Comparison of ENCODE assay signal across 8 mouse cellular contexts in genomic region chr7:126696886-126697285, GRCm38 (mm10). TPM values are rescaled to one million over a fixed set of nuclear protein-coding genes. Genes with fewer than 3 reads are reported as not detected.
DNase-seq lines count a peak whose midpoint lies in the region; ATAC-seq and TF ChIP-seq lines count a peak whose summit lies in the region.

No protein-coding gene starts in this region.

- DNase-seq in heart, postnatal 0 days (ENCODE audit: low spot score): no peak
- no peak for DNase-seq in heart, adult 8-10 months (ENCODE audit: low spot score)
- no peak for DNase-seq in hindbrain, embryonic 14.5 days (ENCODE audit: low spot score)
- DNase-seq in ovary, postnatal 10 days (ENCODE audit: low spot score): no peak
- DNase-seq in urinary bladder, postnatal 4 days (ENCODE audit: low spot score in 2 of 2): no peak
- DNase-seq in B cell, adult 2 months: no peak

- no peaks in the 10 kb centered on the region for H3K9me3 ChIP-seq in heart, postnatal 0 days (replicated peaks; ENCODE audit: control insufficient read depth, low read length)
- no peaks in the 10 kb centered on the region for H3K9me3 ChIP-seq in hindbrain, embryonic 14.5 days (ENCODE audit: control insufficient read depth, low read length)
- no peaks in the 10 kb centered on the region for H3K9me3 ChIP-seq in midbrain, embryonic 13.5 days

- H3K36me3 ChIP-seq in heart, postnatal 0 days (replicated peaks; ENCODE audit: control insufficient read depth, insufficient read depth, low read length): peaks cover 3% of the 10 kb centered on the region
- H3K36me3 ChIP-seq in hindbrain, embryonic 14.5 days (replicated peaks; ENCODE audit: control insufficient read depth, insufficient read depth): peaks cover 40% of the 10 kb centered on the region
- peaks cover 35% of the 10 kb centered on the region for H3K36me3 ChIP-seq in midbrain, embryonic 13.5 days

- no peak for ATAC-seq in heart, postnatal 0 days (ENCODE audit: insufficient read depth, low read depth)
- ATAC-seq in hindbrain, embryonic 14.5 days (ENCODE audit: low FRiP score): no peak
- ATAC-seq in midbrain, embryonic 13.5 days: no peak

- WGBS in heart, postnatal 0 days: 65% methylated on average over 3 of the region's 3 CpGs
- 72% methylated on average over 3 of the region's 3 CpGs for WGBS in hindbrain, embryonic 14.5 days
- WGBS in midbrain, embryonic 13.5 days: 69% methylated on average over 3 of the region's 3 CpGs

- H3K27ac ChIP-seq in heart, postnatal 0 days (ENCODE audit: low read depth): no peak overlapping the region
- peak overlapping the region; percentile 67 for H3K27ac ChIP-seq in bone marrow macrophage, adult 2 months (ENCODE audit: insufficient read depth, low read depth, low read length)
- H3K27ac ChIP-seq in hindbrain, embryonic 14.5 days: no peak overlapping the region
- H3K27ac ChIP-seq in midbrain, embryonic 13.5 days: no peak overlapping the region

- no peak for TF ChIP-seq EP300 in heart, postnatal 0 days (IDR thresholded peaks at IDR 0.05; ENCODE audit: low read depth)

- peaks cover 14% of the 10 kb centered on the region; the same call in 1 of the 2 replicates for H3K4me1 ChIP-seq in heart, postnatal 0 days (ENCODE audit: control insufficient read depth, insufficient read depth)
- H3K4me1 ChIP-seq in bone marrow macrophage, adult 2 months (ENCODE audit: control insufficient read depth, insufficient read depth, low read length): peaks cover 32% of the 10 kb centered on the region
- peaks cover 26% of the 10 kb centered on the region for H3K4me1 ChIP-seq in hindbrain, embryonic 14.5 days (replicated peaks; ENCODE audit: control insufficient read depth, insufficient read depth, low read length)
- peaks cover 56% of the 10 kb centered on the region for H3K4me1 ChIP-seq in midbrain, embryonic 13.5 days (replicated peaks)

- peak overlapping the region; percentile 92 for H3K4me2 ChIP-seq in heart, postnatal 0 days (ENCODE audit: low read depth, low read length)
- H3K4me2 ChIP-seq in hindbrain, embryonic 14.5 days (replicated peaks): peak overlapping the region; percentile 63
- peak overlapping the region; percentile 97 for H3K4me2 ChIP-seq in midbrain, embryonic 13.5 days (replicated peaks)

- TF ChIP-seq CTCF in heart, postnatal 0 days (IDR thresholded peaks at IDR 0.05; ENCODE audit: low read depth): no peak
- no peak for TF ChIP-seq CTCF in bone marrow macrophage, adult 2 months (IDR thresholded peaks at IDR 0.05; ENCODE audit: low read depth, low read length)

- peak overlapping the region; percentile 66 for H3K9ac ChIP-seq in heart, postnatal 0 days (replicated peaks; ENCODE audit: low read depth, low read length)
- H3K9ac ChIP-seq in hindbrain, embryonic 14.5 days: peak overlapping the region; percentile 74
- peak overlapping the region; percentile 80 for H3K9ac ChIP-seq in midbrain, embryonic 13.5 days (replicated peaks)

- no peak for TF ChIP-seq POLR2A in bone marrow macrophage, adult 2 months (IDR thresholded peaks at IDR 0.05; ENCODE audit: borderline replicate concordance, low read depth, low read length)

- peaks cover 4% of the 10 kb centered on the region; the same call in 1 of the 2 replicates for H3K27me3 ChIP-seq in heart, postnatal 0 days (ENCODE audit: control insufficient read depth, insufficient read depth, low read length)
- H3K27me3 ChIP-seq in hindbrain, embryonic 14.5 days (ENCODE audit: control insufficient read depth, insufficient read depth, low read length): no peaks in the 10 kb centered on the region
- H3K27me3 ChIP-seq in midbrain, embryonic 13.5 days: no peaks in the 10 kb centered on the region

- no peak overlapping the region for H3K4me3 ChIP-seq in heart, postnatal 0 days (ENCODE audit: low read depth, low read length)
- H3K4me3 ChIP-seq in bone marrow macrophage, adult 2 months (ENCODE audit: insufficient read depth, low read length): peak overlapping the region; percentile 96
- peak overlapping the region; percentile 67 for H3K4me3 ChIP-seq in hindbrain, embryonic 14.5 days (replicated peaks; ENCODE audit: low read length)
- H3K4me3 ChIP-seq in midbrain, embryonic 13.5 days (replicated peaks): peak overlapping the region; percentile 69

RNA-seq across cellular contexts. Expression of gene Slx1b, which starts 1.3 kb away (rescaled TPM):
- total RNA-seq in heart, postnatal 0 days (2014; rRNA removed; ENCODE audit: low replicate concordance): 6.2 and 12.6 TPM in 2 replicates
- 4.9 and 6.3 TPM in 2 replicates for polyA plus RNA-seq in heart, postnatal 0 days (2015; fragmentation: Nextera tagmentation; extraction: Ambion mirVana)
- total RNA-seq in heart, adult 8-10 months (2022): 1 to 10 TPM; 3.2 to 6.2 (median 5.4) TPM
- polyA plus RNA-seq in bone marrow macrophage, adult 2 months (2012; ENCODE audit: insufficient read depth, insufficient read length, missing spikeins): 8.4 and 11.6 TPM in 2 replicates
- 10.7 and 10.9 TPM in 2 replicates for polyA plus RNA-seq in hindbrain, embryonic 14.5 days (2014; fragmentation: Nextera tagmentation; extraction: Ambion mirVana)
- polyA plus RNA-seq in midbrain, embryonic 13.5 days (2015; fragmentation: Nextera tagmentation; extraction: Ambion mirVana): 21.0 and 21.1 TPM in 2 replicates

RNA-seq across cellular contexts. Expression of gene Bola2, which starts 1.7 kb away (rescaled TPM):
- total RNA-seq in heart, postnatal 0 days (2014; rRNA removed; ENCODE audit: low replicate concordance): 29.3 and 36.5 TPM in 2 replicates
- polyA plus RNA-seq in heart, postnatal 0 days (2015; fragmentation: Nextera tagmentation; extraction: Ambion mirVana): 89.0 and 93.7 TPM in 2 replicates
- 10 to 100 TPM; 52.4 to 70.4 (median 56.4) TPM for total RNA-seq in heart, adult 8-10 months (2022)
- polyA plus RNA-seq in bone marrow macrophage, adult 2 months (2012; ENCODE audit: insufficient read depth, insufficient read length, missing spikeins): 62.1 and 63.7 TPM in 2 replicates
- polyA plus RNA-seq in hindbrain, embryonic 14.5 days (2014; fragmentation: Nextera tagmentation; extraction: Ambion mirVana): 124 and 159 TPM in 2 replicates
- polyA plus RNA-seq in midbrain, embryonic 13.5 days (2015; fragmentation: Nextera tagmentation; extraction: Ambion mirVana): 141 and 158 TPM in 2 replicates

RNA-seq across cellular contexts. Expression of gene Coro1a, which starts 10.7 kb away (rescaled TPM):
- 14.8 and 25.3 TPM in 2 replicates for total RNA-seq in heart, postnatal 0 days (2014; rRNA removed; ENCODE audit: low replicate concordance)
- 8.4 and 8.5 TPM in 2 replicates for polyA plus RNA-seq in heart, postnatal 0 days (2015; fragmentation: Nextera tagmentation; extraction: Ambion mirVana)
- total RNA-seq in heart, adult 8-10 months (2022): 10 to 100 TPM in 1 of 4 experiments, 1 to 10 TPM in 3; 4.9 to 10.0 (median 6.2) TPM
- polyA plus RNA-seq in bone marrow macrophage, adult 2 months (2012; ENCODE audit: insufficient read depth, insufficient read length, missing spikeins): 622 and 668 TPM in 2 replicates
- 82.2 and 99.7 TPM in 2 replicates for polyA plus RNA-seq in hindbrain, embryonic 14.5 days (2014; fragmentation: Nextera tagmentation; extraction: Ambion mirVana)
- polyA plus RNA-seq in midbrain, embryonic 13.5 days (2015; fragmentation: Nextera tagmentation; extraction: Ambion mirVana): 96.3 and 101 TPM in 2 replicates

RNA-seq across cellular contexts. Expression of gene Sult1a1, which starts 20.7 kb away (rescaled TPM):
- total RNA-seq in heart, postnatal 0 days (2014; rRNA removed; ENCODE audit: low replicate concordance): 64.2 and 78.2 TPM in 2 replicates
- polyA plus RNA-seq in heart, postnatal 0 days (2015; fragmentation: Nextera tagmentation; extraction: Ambion mirVana): 24.8 and 30.4 TPM in 2 replicates
- 10 to 100 TPM; 18.6 to 38.7 (median 31.5) TPM for total RNA-seq in heart, adult 8-10 months (2022)
- 42.3 and 56.8 TPM in 2 replicates for polyA plus RNA-seq in bone marrow macrophage, adult 2 months (2012; ENCODE audit: insufficient read depth, insufficient read length, missing spikeins)
- 2.5 and 5.3 TPM in 2 replicates for polyA plus RNA-seq in hindbrain, embryonic 14.5 days (2014; fragmentation: Nextera tagmentation; extraction: Ambion mirVana)
- polyA plus RNA-seq in midbrain, embryonic 13.5 days (2015; fragmentation: Nextera tagmentation; extraction: Ambion mirVana): 0.93 and 1.9 TPM in 2 replicates

RNA-seq across cellular contexts. Expression of gene Sgf29, which starts 47.8 kb away (rescaled TPM):
- 15.9 and 20.7 TPM in 2 replicates for total RNA-seq in heart, postnatal 0 days (2014; rRNA removed; ENCODE audit: low replicate concordance)
- polyA plus RNA-seq in heart, postnatal 0 days (2015; fragmentation: Nextera tagmentation; extraction: Ambion mirVana): 21.9 and 25.3 TPM in 2 replicates
- 10 to 100 TPM; 21.6 to 26.2 (median 24.9) TPM for total RNA-seq in heart, adult 8-10 months (2022)
- polyA plus RNA-seq in bone marrow macrophage, adult 2 months (2012; ENCODE audit: insufficient read depth, insufficient read length, missing spikeins): 28.6 and 31.7 TPM in 2 replicates
- polyA plus RNA-seq in hindbrain, embryonic 14.5 days (2014; fragmentation: Nextera tagmentation; extraction: Ambion mirVana): 58.0 and 61.1 TPM in 2 replicates
- 54.5 and 57.0 TPM in 2 replicates for polyA plus RNA-seq in midbrain, embryonic 13.5 days (2015; fragmentation: Nextera tagmentation; extraction: Ambion mirVana)
